Mouse (Mus musculus) testis, adult 2 months (tissue): ENCODE results near the gene Anxa6. TPM values are rescaled to one million over a fixed set of nuclear protein-coding genes. Genes with fewer than 3 reads are reported as not detected.

Experiments used
- H3K27ac ChIP-seq: fragments of 200-500 bp; 2 replicates; pipeline ENCODE4 v1.5.1; 2012; ENCODE audit warnings: low read depth, low read length; ENCODE audit not compliant: control insufficient read depth, insufficient read depth
- H3K27me3 ChIP-seq: fragments of 200-500 bp; 2 replicates; pipeline ENCODE4 v1.6.1; 2012; ENCODE audit warnings: mild to moderate bottlenecking, low read length, moderate library complexity; ENCODE audit not compliant: control insufficient read depth, insufficient read depth
- H3K36me3 ChIP-seq: fragments of 200-500 bp; 2 replicates; pipeline ENCODE4 v1.6.1; 2012; ENCODE audit warnings: mild to moderate bottlenecking, low read length; ENCODE audit not compliant: control insufficient read depth, insufficient read depth
- H3K4me1 ChIP-seq: fragments of 200-500 bp; 2 replicates; pipeline ENCODE4 v1.6.1; 2012; ENCODE audit warnings: low read length; ENCODE audit not compliant: control insufficient read depth, insufficient read depth
- H3K4me3 ChIP-seq: fragments of 200-500 bp; 2 replicates; pipeline ENCODE4 v1.5.1; 2012; ENCODE audit warnings: low read depth, mild to moderate bottlenecking, low read length, moderate library complexity, mixed read lengths; ENCODE audit not compliant: control insufficient read depth
- CTCF ChIP-seq: fragments of 200-500 bp; IDR thresholded peaks from 2 replicates; pipeline ENCODE4 v1.5.1; 2012; ENCODE audit warnings: low read depth, mild to moderate bottlenecking, inconsistent platforms, low read length, moderate library complexity; ENCODE audit not compliant: control insufficient read depth, insufficient read depth, insufficient replicate concordance
- POLR2A ChIP-seq: fragments of 200-500 bp; IDR thresholded peaks from 2 replicates; pipeline ENCODE4 v1.6.1; 2012; ENCODE audit warnings: low read depth, mild to moderate bottlenecking, inconsistent platforms, low read length, moderate library complexity; ENCODE audit not compliant: control insufficient read depth
- polyA plus RNA-seq: library from polyadenylated mRNA; depleted of rRNA; stranded (reverse); fragments of >200 nt; gene quantifications from 2 replicates; pipeline ENCODE4 v1.2.3, GENCODE M21; 2012

Gene Anxa6
- polyA plus RNA-seq, 1 experiment: 4.9 TPM

DNA sequence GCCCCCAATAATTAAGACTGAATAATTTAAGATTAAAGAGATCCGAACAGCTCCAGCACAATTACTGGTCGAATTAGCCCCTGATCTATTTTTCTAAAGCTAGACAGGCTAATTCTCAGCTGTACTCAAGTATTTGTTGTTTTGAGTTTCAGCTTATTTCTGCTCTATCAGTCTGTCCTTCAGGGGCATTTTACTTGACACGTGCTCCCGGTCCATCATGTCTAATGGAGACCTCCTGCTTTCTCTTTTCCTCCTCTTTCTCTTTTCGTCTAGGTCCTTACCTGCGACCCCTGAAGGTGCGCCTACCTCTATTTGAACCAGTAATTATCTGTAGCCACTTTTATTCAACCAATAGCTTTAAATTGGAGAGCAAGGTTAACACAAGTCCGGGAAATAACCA, 78.5 kb downstream of the Anxa6 start:
- no peak for TF ChIP-seq POLR2A
- TF ChIP-seq CTCF: no peak
- Histone ChIP-seq H3K4me3 (no peak overlapping the region), H3K36me3 (no peaks in the 10 kb centered on the region), H3K27ac (no peak overlapping the region), H3K4me1 (peaks cover 3% of the 10 kb centered on the region), H3K27me3 (no peaks in the 10 kb centered on the region)

DNA sequence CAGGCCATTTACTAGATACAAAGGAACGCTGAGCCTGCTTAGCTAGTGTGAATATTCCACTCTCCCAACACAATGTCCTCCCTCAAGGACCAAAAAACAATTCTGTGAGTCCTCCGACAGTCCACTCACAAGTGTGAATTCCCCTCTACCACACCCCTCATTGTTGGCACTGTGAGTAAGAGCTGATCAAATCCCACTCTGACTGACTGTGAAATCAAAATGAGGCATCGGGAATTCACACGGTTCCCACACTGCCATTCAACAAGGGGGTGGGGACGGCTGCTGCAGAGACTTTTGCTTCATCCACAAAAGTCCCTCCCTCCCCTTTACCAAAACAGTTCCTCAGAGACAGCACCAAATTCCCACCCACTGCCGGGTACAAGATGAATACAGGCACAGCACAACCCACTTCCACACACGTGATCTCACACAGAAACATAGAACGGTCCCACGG, 79.2 kb downstream of the Anxa6 start:
- Histone ChIP-seq H3K27me3 (no peaks in the 10 kb centered on the region), H3K4me3 (no peak overlapping the region), H3K36me3 (no peaks in the 10 kb centered on the region), H3K27ac (no peak overlapping the region), H3K4me1 (peaks cover 3% of the 10 kb centered on the region)
- TF ChIP-seq POLR2A (no peak), CTCF (no peak)

DNA sequence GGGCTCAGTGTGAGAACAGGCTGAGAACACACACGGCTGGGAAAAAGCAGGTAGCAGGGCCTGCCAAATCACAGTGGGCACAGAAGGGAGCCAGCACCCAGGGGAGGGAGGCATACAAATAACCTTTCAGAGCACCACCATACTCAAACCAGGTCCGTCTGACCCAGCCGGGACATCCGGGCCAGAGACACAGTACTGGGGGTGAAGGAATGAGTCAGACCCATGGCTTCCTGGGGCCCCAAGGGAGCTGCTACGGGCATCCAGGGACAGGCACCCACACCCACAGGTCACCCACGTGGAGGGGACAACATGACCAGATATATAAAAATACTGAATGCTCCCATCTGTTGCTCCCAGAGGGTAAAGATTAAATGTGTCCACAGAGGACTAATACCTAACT, 80.6 kb downstream of the Anxa6 start:
- no peak overlapping the region for H3K27ac ChIP-seq
- no peaks in the 10 kb centered on the region for H3K27me3 ChIP-seq
- TF ChIP-seq CTCF: no peak
- TF ChIP-seq POLR2A: no peak
- no peaks in the 10 kb centered on the region for H3K36me3 ChIP-seq
- H3K4me1 ChIP-seq: peaks cover 3% of the 10 kb centered on the region
- H3K4me3 ChIP-seq: no peak overlapping the region

DNA sequence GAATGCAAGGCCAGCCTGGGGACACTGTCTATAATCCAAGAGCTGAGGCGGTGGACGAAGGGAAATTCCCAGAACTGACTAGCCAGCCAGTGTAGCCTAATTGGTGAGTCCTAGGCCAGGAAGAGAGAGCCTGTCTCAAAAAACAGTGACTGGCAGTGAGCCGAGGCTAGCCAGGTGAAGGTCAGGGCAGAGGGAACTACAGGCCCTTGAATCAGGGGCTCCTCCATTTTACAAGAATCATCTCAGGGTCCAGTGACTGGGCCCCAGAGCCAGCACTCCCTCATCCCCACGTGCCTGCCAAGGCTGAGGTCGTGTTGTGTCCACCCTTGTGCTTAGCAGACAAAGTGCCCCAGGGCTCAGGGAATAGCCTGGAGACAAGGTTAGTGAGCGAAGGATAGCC, 82.6 kb downstream of the Anxa6 start:
- Histone ChIP-seq H3K27me3 (no peaks in the 10 kb centered on the region), H3K4me3 (no peak overlapping the region), H3K36me3 (no peaks in the 10 kb centered on the region), H3K27ac (no peak overlapping the region), H3K4me1 (peaks cover 3% of the 10 kb centered on the region; the same call in 1 of the 2 replicates)
- TF ChIP-seq CTCF (no peak), POLR2A (no peak)

DNA sequence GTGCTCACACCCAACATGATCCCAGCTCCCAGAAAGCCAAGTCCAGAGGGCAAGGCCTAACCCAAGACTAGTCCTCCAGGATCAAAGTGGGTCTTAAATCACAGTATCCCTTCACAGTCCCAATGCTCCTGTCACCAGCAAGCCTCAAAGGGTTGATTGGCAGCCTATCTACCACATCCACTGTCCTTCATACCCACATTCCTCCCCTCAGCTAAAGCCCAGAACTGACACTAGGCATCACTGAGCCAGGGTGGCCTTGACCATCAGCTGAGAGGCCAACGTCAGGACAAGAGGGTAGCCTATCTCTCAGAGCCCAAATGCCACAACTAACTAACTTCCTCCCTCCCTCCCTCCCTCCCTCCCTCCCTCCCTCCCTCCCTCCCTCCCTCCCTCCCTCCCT, 83.5 kb downstream of the Anxa6 start:
- Histone ChIP-seq H3K4me3 (no peak overlapping the region), H3K36me3 (no peaks in the 10 kb centered on the region), H3K27ac (no peak overlapping the region), H3K27me3 (no peaks in the 10 kb centered on the region), H3K4me1 (peaks cover 3% of the 10 kb centered on the region; the same call in 1 of the 2 replicates)
- TF ChIP-seq CTCF: no peak
- no peak for TF ChIP-seq POLR2A

DNA sequence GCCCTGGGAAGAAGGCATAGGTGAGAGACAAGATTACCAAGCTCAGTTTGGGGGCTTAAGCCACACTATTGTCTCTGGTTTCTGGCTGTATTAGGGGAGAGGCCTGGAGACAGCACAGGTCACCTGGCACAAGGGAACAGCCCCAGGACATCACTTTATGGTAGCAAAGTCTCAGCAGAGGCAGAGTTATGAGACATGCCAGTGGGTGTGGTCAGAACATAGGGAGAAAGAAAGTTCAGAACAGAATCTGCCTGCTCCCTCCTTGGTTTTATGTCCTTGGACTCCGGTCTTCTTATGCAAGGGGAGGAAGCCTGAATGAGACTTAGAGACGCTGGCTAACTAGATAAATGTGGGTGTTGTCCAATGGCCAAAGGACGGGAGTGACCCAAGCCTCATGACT, 88.5 kb downstream of the Anxa6 start:
- H3K36me3 ChIP-seq: no peaks in the 10 kb centered on the region
- no peak for TF ChIP-seq POLR2A
- TF ChIP-seq CTCF: no peak
- no peak overlapping the region for H3K27ac ChIP-seq
- H3K4me1 ChIP-seq: peaks cover 2% of the 10 kb centered on the region; the same call in 1 of the 2 replicates
- H3K27me3 ChIP-seq: no peaks in the 10 kb centered on the region
- no peak overlapping the region for H3K4me3 ChIP-seq

DNA sequence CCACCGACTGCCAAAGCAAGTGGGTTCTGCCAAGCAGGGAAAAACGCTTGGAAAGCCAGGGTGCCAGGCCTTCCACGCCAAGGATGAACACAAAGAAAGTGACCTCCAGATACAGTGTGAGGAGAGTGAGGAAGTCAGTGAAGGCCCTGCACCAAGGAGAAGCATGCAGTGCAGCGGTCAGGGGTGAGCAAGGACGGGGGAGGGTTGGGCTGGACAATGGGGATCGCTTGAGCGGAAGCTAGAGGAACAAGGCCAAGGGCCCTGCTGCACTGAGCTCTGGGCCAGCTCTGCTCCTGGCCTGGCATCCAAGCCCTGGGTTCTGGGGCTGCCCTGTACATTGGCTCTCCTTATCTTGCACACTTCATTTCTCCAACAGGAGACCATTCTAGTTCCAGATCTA, 93.2 kb downstream of the Anxa6 start:
- H3K27ac ChIP-seq: no peak overlapping the region
- no peaks in the 10 kb centered on the region for H3K27me3 ChIP-seq

DNA sequence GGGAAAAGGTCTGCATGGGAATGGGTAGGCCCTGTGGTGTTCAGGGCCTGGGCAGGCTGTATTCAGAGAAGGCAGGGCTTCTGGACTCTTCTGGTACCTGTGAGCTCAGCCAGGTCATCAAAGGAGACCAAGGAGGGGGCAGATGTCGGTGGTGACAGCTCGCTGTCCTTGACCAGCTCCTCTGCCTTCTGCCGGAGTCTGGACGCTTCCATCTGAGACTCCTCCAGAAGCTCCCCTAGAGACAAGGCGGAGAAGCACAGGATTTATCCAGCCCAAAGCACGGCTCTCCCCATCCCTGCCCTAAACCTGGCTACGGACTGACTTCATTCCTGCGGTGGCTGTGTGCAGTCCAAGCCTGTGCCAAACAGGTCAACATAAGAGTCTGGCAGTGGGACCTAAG, 93.7 kb downstream of the Anxa6 start:
- peaks cover 3% of the 10 kb centered on the region; the same call in 1 of the 2 replicates for H3K4me1 ChIP-seq
- no peak for TF ChIP-seq CTCF
- TF ChIP-seq POLR2A: no peak
- H3K27ac ChIP-seq: no peak overlapping the region
- H3K27me3 ChIP-seq: no peaks in the 10 kb centered on the region
- H3K36me3 ChIP-seq: no peaks in the 10 kb centered on the region
- H3K4me3 ChIP-seq: no peak overlapping the region

More for the DNA sequence above, 93.2 kb downstream of the Anxa6 start:
- TF ChIP-seq POLR2A (no peak), CTCF (no peak)
- Histone ChIP-seq H3K4me3 (no peak overlapping the region), H3K4me1 (peaks cover 3% of the 10 kb centered on the region; the same call in 1 of the 2 replicates), H3K36me3 (no peaks in the 10 kb centered on the region)
